Mouse (Mus musculus): ENCODE data around the gene Rad51.

Gene Rad51

GRCm38 (mm10) chr2:119163135-119163534 lies 50.5 kb downstream of the Rad51 start:
- ATAC-seq (ENCODE audit: insufficient number of reproducible peaks, low FRiP score, low TSS enrichment): no peak

- ATAC-seq (ENCODE audit: insufficient number of reproducible peaks, low FRiP score, low TSS enrichment): no peak
Measured at GRCm38 (mm10) chr2:119163999-119164398, 51.4 kb downstream of the Rad51 start.

- no peak for ATAC-seq (ENCODE audit: insufficient number of reproducible peaks, low FRiP score, low TSS enrichment)
Measured at GRCm38 (mm10) chr2:119165401-119165800, 52.8 kb downstream of the Rad51 start.

GRCm38 (mm10) chr2:119166901-119167865 lies 54.6 kb downstream of the Rad51 start, which contains the start of gene Gchfr:
Gene Gchfr, plus strand, starts transcription at chr2:119167773.
- ATAC-seq (ENCODE audit: insufficient number of reproducible peaks, low FRiP score, low TSS enrichment): peak; percentile 87

- ATAC-seq (ENCODE audit: insufficient number of reproducible peaks, low FRiP score, low TSS enrichment): no peak
Measured at GRCm38 (mm10) chr2:119167866-119168256, 55.3 kb downstream of the Rad51 start.

GRCm38 (mm10) chr2:119170282-119170681 lies 57.7 kb downstream of the Rad51 start:
- ATAC-seq (ENCODE audit: insufficient number of reproducible peaks, low FRiP score, low TSS enrichment): no peak

- ATAC-seq (ENCODE audit: insufficient number of reproducible peaks, low FRiP score, low TSS enrichment): no peak
Measured at GRCm38 (mm10) chr2:119171574-119171973, 59.0 kb downstream of the Rad51 start.

- no peak for ATAC-seq (ENCODE audit: insufficient number of reproducible peaks, low FRiP score, low TSS enrichment)
Measured at GRCm38 (mm10) chr2:119172446-119172845, 59.9 kb downstream of the Rad51 start.

GRCm38 (mm10) chr2:119172862-119173576 lies 60.4 kb downstream of the Rad51 start:
- ATAC-seq (ENCODE audit: insufficient number of reproducible peaks, low FRiP score, low TSS enrichment): no peak

- ATAC-seq (ENCODE audit: insufficient number of reproducible peaks, low FRiP score, low TSS enrichment): no peak
Measured at GRCm38 (mm10) chr2:119173991-119174651, 61.5 kb downstream of the Rad51 start, which contains the start of gene Gm14137. Gene Gm14137, plus strand, starts transcription at chr2:119174509.

- ATAC-seq (ENCODE audit: insufficient number of reproducible peaks, low FRiP score, low TSS enrichment): no peak
Measured at GRCm38 (mm10) chr2:119174866-119175265, 62.3 kb downstream of the Rad51 start.

GRCm38 (mm10) chr2:119175614-119176013 lies 63.0 kb downstream of the Rad51 start:
- no peak for ATAC-seq (ENCODE audit: insufficient number of reproducible peaks, low FRiP score, low TSS enrichment)

GRCm38 (mm10) chr2:119176761-119177160 lies 64.2 kb downstream of the Rad51 start:
- ATAC-seq (ENCODE audit: insufficient number of reproducible peaks, low FRiP score, low TSS enrichment): no peak

- ATAC-seq (ENCODE audit: insufficient number of reproducible peaks, low FRiP score, low TSS enrichment): no peak
Measured at GRCm38 (mm10) chr2:119177384-119177939, 64.9 kb downstream of the Rad51 start.

GRCm38 (mm10) chr2:119182914-119183313 lies 70.3 kb downstream of the Rad51 start:
- no peak for ATAC-seq (ENCODE audit: insufficient number of reproducible peaks, low FRiP score, low TSS enrichment)

- ATAC-seq (ENCODE audit: insufficient number of reproducible peaks, low FRiP score, low TSS enrichment): peak; percentile 94
Measured at GRCm38 (mm10) chr2:119189029-119189710, 76.6 kb downstream of the Rad51 start.

GRCm38 (mm10) chr2:119190969-119191368 lies 78.4 kb downstream of the Rad51 start:
- ATAC-seq (ENCODE audit: insufficient number of reproducible peaks, low FRiP score, low TSS enrichment): no peak

GRCm38 (mm10) chr2:119194140-119194539 lies 81.5 kb downstream of the Rad51 start:
- no peak for ATAC-seq (ENCODE audit: insufficient number of reproducible peaks, low FRiP score, low TSS enrichment)

- no peak for ATAC-seq (ENCODE audit: insufficient number of reproducible peaks, low FRiP score, low TSS enrichment)
Measured at GRCm38 (mm10) chr2:119196316-119197108, 83.9 kb downstream of the Rad51 start.
